Mouse (Mus musculus): ENCODE data around the gene Tmtc4. TPM values are rescaled to one million over a fixed set of nuclear protein-coding genes. Genes with fewer than 3 reads are reported as not detected.

Tmtc4 gene
- polyA plus RNA-seq (2015; fragmentation: Nextera tagmentation; extraction: Ambion mirVana) = 57.7 and 58.5 TPM in 2 replicates

GRCm38 (mm10) chr14:122983226-122984215, at the start of gene Tmtc4:
Gene Tmtc4 (minus strand): TSS chr14:122984035.
- Histone ChIP-seq H3K9ac (peak within 1 kb of the TSS; percentile 94), H3K9me3 (no peaks in the 10 kb centered on the region), H3K36me3 (no peaks in the 10 kb centered on the region), H3K4me3 (peak within 1 kb of the TSS; percentile 87), H3K27me3 (peaks cover 3% of the 10 kb centered on the region; the same call in 1 of the 2 replicates), H3K27ac (peak within 1 kb of the TSS; percentile 95), H3K4me1 (replicated peaks) (peaks cover 40% of the 10 kb centered on the region), H3K4me2 (peak within 1 kb of the TSS; percentile 79)
- under 1% methylated on average over 47 of the region's 54 CpGs for WGBS
- peak; percentile 99 for ATAC-seq (ENCODE audit: low FRiP score)

GRCm38 (mm10) chr14:123032435-123032834, 48.6 kb upstream of the Tmtc4 start:
- no peaks in the 10 kb centered on the region for H3K36me3 ChIP-seq
- no peak overlapping the region for H3K4me3 ChIP-seq
- H3K4me2 ChIP-seq = no peak overlapping the region
- no peaks in the 10 kb centered on the region for H3K27me3 ChIP-seq
- no peak overlapping the region for H3K9ac ChIP-seq
- no peaks in the 10 kb centered on the region for H3K4me1 ChIP-seq (replicated peaks)
- no peak for ATAC-seq (ENCODE audit: low FRiP score)
- no peak overlapping the region for H3K27ac ChIP-seq
- WGBS = 81% methylated on average over 1 of the region's 1 CpGs
- no peaks in the 10 kb centered on the region for H3K9me3 ChIP-seq

- no peaks in the 10 kb centered on the region for H3K27me3 ChIP-seq
These were observed 44.0 kb upstream of the Tmtc4 start for GRCm38 (mm10) chr14:123027876-123028275.

GRCm38 (mm10) chr14:123022981-123023380, 39.1 kb upstream of the Tmtc4 start:
- Histone ChIP-seq H3K9ac (no peak overlapping the region), H3K36me3 (no peaks in the 10 kb centered on the region), H3K4me1 (replicated peaks) (no peaks in the 10 kb centered on the region), H3K27me3 (no peaks in the 10 kb centered on the region), H3K4me2 (no peak overlapping the region), H3K27ac (no peak overlapping the region), H3K9me3 (no peaks in the 10 kb centered on the region), H3K4me3 (no peak overlapping the region)
- no peak for ATAC-seq (ENCODE audit: low FRiP score)

More at GRCm38 (mm10) chr14:123027876-123028275, 44.0 kb upstream of the Tmtc4 start:
- H3K36me3 ChIP-seq = no peaks in the 10 kb centered on the region
- no peak overlapping the region for H3K27ac ChIP-seq
- no peak overlapping the region for H3K9ac ChIP-seq
- H3K4me1 ChIP-seq (replicated peaks) = no peaks in the 10 kb centered on the region
- 45% methylated on average over 2 of the region's 2 CpGs for WGBS
- ATAC-seq (ENCODE audit: low FRiP score) = no peak
- H3K9me3 ChIP-seq = no peaks in the 10 kb centered on the region
- H3K4me2 ChIP-seq = no peak overlapping the region
- no peak overlapping the region for H3K4me3 ChIP-seq

- WGBS = 85% methylated on average over 1 of the region's 1 CpGs
- H3K4me3 ChIP-seq = no peak overlapping the region
- H3K9ac ChIP-seq = no peak overlapping the region
- no peaks in the 10 kb centered on the region for H3K27me3 ChIP-seq
- H3K4me1 ChIP-seq (replicated peaks) = no peaks in the 10 kb centered on the region
- no peak overlapping the region for H3K27ac ChIP-seq
- no peaks in the 10 kb centered on the region for H3K36me3 ChIP-seq
- H3K4me2 ChIP-seq = no peak overlapping the region
- no peaks in the 10 kb centered on the region for H3K9me3 ChIP-seq
- ATAC-seq (ENCODE audit: low FRiP score) = no peak
These were observed 32.5 kb upstream of the Tmtc4 start for GRCm38 (mm10) chr14:123016310-123016709.

DNA sequence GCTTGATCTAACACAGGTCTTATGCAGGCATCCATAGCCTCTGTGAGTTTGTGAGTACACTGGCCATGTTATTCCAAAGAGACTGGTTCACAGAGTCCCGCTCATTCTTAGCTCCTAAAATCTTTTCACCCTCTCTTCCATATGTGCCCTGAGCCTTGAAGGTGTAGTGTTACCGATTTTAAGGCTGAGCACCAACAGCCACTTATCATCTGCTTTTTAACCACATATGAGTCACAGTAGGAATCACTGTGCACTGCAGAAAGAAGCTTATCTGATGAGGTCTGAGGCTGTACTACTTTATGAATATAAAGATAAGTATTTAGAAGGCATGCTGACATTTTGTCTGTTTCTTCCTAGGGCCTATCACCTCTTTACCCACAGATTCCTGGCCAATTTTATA, 31.9 kb upstream of the Tmtc4 start:
- no peak overlapping the region for H3K4me3 ChIP-seq
- H3K9me3 ChIP-seq = no peaks in the 10 kb centered on the region
- no peaks in the 10 kb centered on the region for H3K36me3 ChIP-seq
- H3K4me1 ChIP-seq (replicated peaks) = no peaks in the 10 kb centered on the region
- H3K27ac ChIP-seq = no peak overlapping the region
- 86% methylated on average over 2 of the region's 2 CpGs for WGBS
- H3K4me2 ChIP-seq = no peak overlapping the region
- ATAC-seq (ENCODE audit: low FRiP score) = no peak
- no peaks in the 10 kb centered on the region for H3K27me3 ChIP-seq
- H3K9ac ChIP-seq = no peak overlapping the region

- H3K27me3 ChIP-seq = no peaks in the 10 kb centered on the region
- H3K4me3 ChIP-seq = no peak overlapping the region
- no peaks in the 10 kb centered on the region for H3K9me3 ChIP-seq
- 0 out of 2 replicates have a peak overlapping the region, but pooled peaks have one; percentile 13 for H3K9ac ChIP-seq
- H3K27ac ChIP-seq = peak overlapping the region; percentile 81
- H3K4me2 ChIP-seq = peak overlapping the region; percentile 19; the same call in 1 of the 2 replicates
- peaks cover 14% of the 10 kb centered on the region for H3K4me1 ChIP-seq (replicated peaks)
- peak; percentile 83 for ATAC-seq (ENCODE audit: low FRiP score)
- no peaks in the 10 kb centered on the region for H3K36me3 ChIP-seq
- 46% methylated on average over 18 of the region's 18 CpGs for WGBS
These were observed 25.5 kb upstream of the Tmtc4 start for GRCm38 (mm10) chr14:123009108-123010018.

DNA sequence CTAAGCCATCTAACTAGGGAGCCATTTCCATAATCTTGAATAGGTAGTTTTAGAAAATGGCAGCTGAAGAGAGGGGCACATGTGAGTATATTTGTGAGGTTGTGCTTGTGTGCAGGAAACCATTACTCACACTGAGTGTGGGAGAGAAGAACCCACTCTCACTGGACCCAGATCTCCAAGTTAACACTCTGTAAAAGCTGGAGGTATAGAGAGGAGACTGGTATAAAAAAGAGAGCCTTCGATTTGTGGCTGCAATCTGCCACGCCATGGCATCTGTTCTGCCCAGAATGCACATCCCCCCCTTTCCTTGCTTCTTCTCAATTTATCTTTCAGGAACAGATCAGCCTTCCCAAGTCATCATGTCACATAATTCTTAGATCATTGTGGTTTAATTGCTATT, 24.8 kb upstream of the Tmtc4 start:
- Histone ChIP-seq H3K4me2 (peak overlapping the region; percentile 19; the same call in 1 of the 2 replicates), H3K9ac (0 out of 2 replicates have a peak overlapping the region, but pooled peaks have one; percentile 13), H3K9me3 (no peaks in the 10 kb centered on the region), H3K27ac (peak overlapping the region; percentile 81), H3K36me3 (no peaks in the 10 kb centered on the region), H3K4me1 (replicated peaks) (peaks cover 14% of the 10 kb centered on the region), H3K27me3 (no peaks in the 10 kb centered on the region), H3K4me3 (no peak overlapping the region)
- WGBS = 35% methylated on average over 2 of the region's 2 CpGs
- ATAC-seq (ENCODE audit: low FRiP score) = peak; percentile 67

DNA sequence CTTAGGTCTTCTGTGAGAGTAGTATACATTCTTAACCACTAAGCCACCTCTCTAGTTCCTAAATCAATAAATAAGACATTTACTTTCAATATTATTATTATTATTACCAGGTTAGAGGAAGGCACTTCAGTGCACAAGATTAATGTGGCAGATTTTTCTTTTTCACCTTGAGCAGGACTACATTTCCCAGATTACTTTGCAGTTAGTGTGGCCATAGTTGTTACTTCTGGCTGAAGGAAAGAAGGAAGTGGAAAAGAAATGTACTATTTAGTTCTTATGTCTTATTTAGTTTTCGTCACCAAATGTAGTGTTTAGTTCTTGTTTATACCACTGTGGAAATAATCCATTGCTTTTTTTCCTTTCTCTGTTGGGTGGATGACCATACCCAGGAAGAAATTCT, 19.9 kb upstream of the Tmtc4 start:
- H3K9me3 ChIP-seq = no peaks in the 10 kb centered on the region
- no peak overlapping the region for H3K4me2 ChIP-seq
- H3K4me1 ChIP-seq (replicated peaks) = peaks cover 6% of the 10 kb centered on the region
- no peak for ATAC-seq (ENCODE audit: low FRiP score)
- no peak overlapping the region for H3K27ac ChIP-seq
- no peaks in the 10 kb centered on the region for H3K27me3 ChIP-seq
- no peak overlapping the region for H3K4me3 ChIP-seq
- WGBS = 93% methylated on average over 1 of the region's 1 CpGs
- no peak overlapping the region for H3K9ac ChIP-seq
- no peaks in the 10 kb centered on the region for H3K36me3 ChIP-seq

DNA sequence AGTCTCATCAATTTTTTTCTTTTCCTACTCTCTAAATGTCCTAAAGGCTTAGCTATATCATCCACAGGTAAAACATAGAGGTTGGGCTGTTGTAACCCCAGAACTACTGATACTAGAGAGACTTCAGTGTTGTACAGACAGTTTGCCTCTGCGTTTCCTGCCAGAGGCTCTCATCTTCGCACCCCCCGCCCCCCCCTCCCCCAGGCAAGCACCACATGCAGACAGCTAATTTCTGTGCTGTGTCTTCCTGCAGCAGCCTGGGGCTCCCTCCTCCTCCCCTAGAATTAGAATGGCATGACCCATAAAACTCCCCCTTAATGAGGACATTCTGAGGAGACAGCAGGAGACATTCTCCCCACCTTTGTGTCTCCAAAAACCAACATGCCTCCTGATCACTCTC, 17.6 kb upstream of the Tmtc4 start:
- no peaks in the 10 kb centered on the region for H3K36me3 ChIP-seq
- no peak overlapping the region for H3K4me2 ChIP-seq
- no peaks in the 10 kb centered on the region for H3K27me3 ChIP-seq
- no peaks in the 10 kb centered on the region for H3K9me3 ChIP-seq
- H3K9ac ChIP-seq = no peak overlapping the region
- no peak overlapping the region for H3K27ac ChIP-seq
- no peaks in the 10 kb centered on the region for H3K4me1 ChIP-seq (replicated peaks)
- H3K4me3 ChIP-seq = no peak overlapping the region
- 47% methylated on average over 3 of the region's 3 CpGs for WGBS
- ATAC-seq (ENCODE audit: low FRiP score) = no peak

DNA sequence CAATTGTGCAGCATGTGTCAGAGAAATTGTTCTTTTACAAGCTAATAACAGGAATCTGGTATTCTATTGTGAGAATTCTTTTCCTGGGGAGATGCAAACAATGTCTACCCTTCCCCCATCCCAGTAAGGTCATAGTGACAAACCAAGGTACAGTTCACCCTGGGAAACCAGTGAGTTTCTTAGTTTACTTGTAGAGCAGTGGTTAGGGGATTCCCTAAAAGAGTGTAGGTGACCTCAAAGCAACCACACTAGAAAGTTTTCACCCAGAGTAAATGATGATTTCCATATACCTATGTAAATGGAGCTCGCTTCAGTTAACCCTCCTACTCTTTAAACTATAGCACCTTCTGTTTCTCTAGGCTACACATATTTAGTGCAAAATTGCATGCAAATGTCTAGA, 13.6 kb upstream of the Tmtc4 start:
- Histone ChIP-seq H3K27me3 (no peaks in the 10 kb centered on the region; the same call in 1 of the 2 replicates), H3K9ac (no peak overlapping the region), H3K27ac (no peak overlapping the region), H3K4me3 (no peak overlapping the region), H3K4me2 (no peak overlapping the region), H3K9me3 (no peaks in the 10 kb centered on the region), H3K4me1 (replicated peaks) (no peaks in the 10 kb centered on the region), H3K36me3 (no peaks in the 10 kb centered on the region)
- ATAC-seq (ENCODE audit: low FRiP score) = no peak
- 83% methylated on average over 1 of the region's 1 CpGs for WGBS

DNA sequence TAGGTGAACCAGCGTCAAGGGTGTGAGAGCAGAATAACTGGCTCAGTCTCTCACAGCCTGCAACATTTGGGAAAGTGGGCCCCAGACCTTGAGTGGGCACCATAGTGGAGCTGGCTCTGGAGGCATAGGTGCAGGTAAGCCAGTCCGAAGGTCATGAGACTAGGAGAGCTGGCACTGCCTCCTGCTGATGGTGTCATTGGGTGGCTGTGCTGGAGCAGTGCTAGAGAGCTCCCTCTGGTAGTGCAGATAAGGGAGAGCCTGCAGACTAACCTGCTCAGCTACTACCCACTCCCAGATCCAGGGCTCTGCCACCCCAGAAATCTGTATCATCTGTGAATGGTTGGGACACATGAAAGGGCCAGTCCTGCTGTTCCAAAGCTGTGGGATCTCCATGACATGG, 10.1 kb upstream of the Tmtc4 start:
- Histone ChIP-seq H3K36me3 (no peaks in the 10 kb centered on the region), H3K4me3 (no peak overlapping the region), H3K27me3 (no peaks in the 10 kb centered on the region; the same call in 1 of the 2 replicates), H3K9me3 (no peaks in the 10 kb centered on the region), H3K27ac (no peak overlapping the region), H3K4me2 (no peak overlapping the region), H3K4me1 (replicated peaks) (no peaks in the 10 kb centered on the region), H3K9ac (no peak overlapping the region)
- ATAC-seq (ENCODE audit: low FRiP score) = 0 out of 2 replicates have a peak, but pooled peaks have one; percentile 28
- 89% methylated on average over 2 of the region's 2 CpGs for WGBS

Measured in hindbrain, embryonic 13.5 days (tissue).